Mouse (Mus musculus) neutrophil, adult 83 days (primary cell): ENCODE data around the gene Tnfrsf26. TPM values are rescaled to one million over a fixed set of nuclear protein-coding genes. Genes with fewer than 3 reads are reported as not detected.

Experiments used
- total RNA-seq, 2 experiments: library from RNA; stranded (reverse); gene quantifications; one replicate each; pipeline ENCODE4 v1.2.4; 2023

Gene Tnfrsf26
- 1 to 10 TPM; 7.9 to 8.3 TPM for total RNA-seq

DNA sequence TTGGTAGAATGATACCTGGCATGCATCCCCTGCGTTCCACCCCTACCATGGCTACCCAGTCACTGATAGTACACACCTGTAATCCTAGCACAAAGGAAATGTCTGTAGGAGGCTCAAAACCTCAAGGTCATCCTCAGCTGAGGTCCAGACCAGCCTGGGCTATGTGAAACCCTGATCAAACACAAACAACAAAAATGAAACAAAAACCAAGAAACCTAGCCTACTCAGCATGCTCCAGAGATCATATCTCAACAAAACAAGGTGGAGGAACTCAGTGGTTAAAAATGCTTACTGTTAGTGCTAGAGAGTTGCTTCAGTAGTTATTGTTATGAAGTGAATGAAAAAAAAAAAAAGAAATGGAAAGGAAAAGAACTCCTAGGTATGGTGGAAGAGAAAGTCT is at the start of gene Tnfrsf26:
Gene Tnfrsf26, minus strand, starts transcription at position 183 of the 400 bp plus-strand sequence.

DNA sequence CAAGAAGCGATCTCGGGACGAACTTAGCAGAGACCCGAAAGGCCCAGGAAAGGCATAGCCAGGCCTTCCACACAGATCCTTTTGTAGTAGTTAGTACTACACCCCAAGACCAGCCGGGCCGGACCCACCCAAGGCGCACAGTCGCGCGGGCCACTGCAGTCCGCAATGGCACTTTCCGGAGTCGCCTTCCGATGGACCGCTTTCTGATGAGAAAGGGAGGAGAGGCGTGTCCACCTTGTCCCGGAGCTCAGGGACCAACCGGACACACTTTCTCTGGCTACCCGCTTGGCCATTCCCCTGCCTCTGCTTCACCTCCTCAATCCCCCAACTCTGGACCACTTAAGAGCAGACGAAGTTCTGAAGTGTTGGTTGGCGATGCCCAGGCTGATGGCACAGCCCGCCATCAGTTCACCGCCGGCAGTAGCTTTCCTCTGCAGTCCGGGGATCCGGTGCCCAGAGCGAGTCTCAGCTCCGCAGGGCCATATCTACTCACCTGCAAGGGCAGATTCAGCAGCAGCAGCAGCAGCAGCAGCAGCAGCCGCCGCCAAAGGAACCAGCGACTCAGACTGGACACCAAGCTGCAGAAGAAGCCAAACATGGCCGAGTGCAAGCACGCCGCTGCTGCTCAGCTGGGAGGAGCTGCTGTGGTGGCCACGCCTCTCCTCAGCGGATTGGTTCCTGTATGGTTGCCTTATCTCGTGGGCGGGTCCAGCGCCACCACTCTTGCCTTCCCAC is 20.7 kb upstream of the Tnfrsf26 start, which contains the start of gene Tnfrsf22:
Gene Tnfrsf22, minus strand, starts transcription at position 628 of the 735 bp plus-strand sequence.

DNA sequence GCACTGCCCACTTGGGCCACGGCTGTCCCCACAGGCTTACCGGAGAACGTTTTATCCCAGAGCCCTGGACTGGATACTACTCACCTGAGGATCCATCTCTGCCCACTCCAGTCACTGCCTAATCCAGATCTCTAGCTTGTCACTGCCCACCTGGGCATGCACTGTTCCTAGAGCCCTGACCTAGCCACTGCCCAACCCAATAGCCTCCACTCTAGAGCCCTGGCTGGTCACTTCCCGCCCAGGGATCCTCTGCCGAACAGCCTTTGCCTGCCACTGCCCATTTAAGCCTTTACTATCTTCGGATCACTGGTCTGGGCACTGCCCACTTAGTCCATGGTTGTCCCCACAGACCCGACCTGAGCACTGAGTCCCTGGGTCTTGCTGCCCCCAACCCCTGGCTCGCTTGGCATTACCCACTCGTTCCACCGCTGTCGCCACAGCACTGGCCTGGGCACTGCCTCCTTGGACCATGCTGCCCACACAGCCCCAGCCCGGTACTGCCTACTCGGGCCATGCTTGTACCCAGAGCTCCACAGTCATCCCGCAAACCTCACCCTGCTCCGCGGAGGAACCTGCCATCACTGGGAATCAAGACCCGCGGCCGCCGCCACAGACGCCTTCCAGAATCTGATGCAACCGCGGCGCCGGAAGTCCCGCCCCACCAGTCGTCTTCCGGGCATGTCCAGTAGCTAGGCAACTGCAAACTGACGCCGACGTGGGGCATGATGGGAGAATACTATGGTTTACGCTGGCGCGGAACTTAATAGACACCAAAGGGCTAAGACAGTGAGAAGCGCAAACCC is 28.9 kb downstream of the Tnfrsf26 start, which contains the start of gene Cars:
Gene Cars, minus strand, starts transcription at position 663 of the 803 bp plus-strand sequence.

Other genes starting within 250 kb of the Tnfrsf26 start
- gene Cdkn1c, start 167.7 kb downstream of the Tnfrsf26 start, total RNA-seq, result under 1 TPM; 0.77 to 0.93 TPM
- gene Slc22a18, start 155.0 kb downstream of the Tnfrsf26 start, total RNA-seq, result under 1 TPM; 0.71 to 0.99 TPM
- gene Phlda2, start 125.6 kb downstream of the Tnfrsf26 start, total RNA-seq, result not detected
- gene Nap1l4, start 79.6 kb downstream of the Tnfrsf26 start, total RNA-seq, result 10 to 100 TPM; 84.0 to 92.4 TPM
- 10 to 100 TPM; 26.5 to 40.6 TPM for gene Cars, start 28.6 kb downstream of the Tnfrsf26 start, total RNA-seq
- gene Tnfrsf22, start 20.9 kb upstream of the Tnfrsf26 start, total RNA-seq, result 1 to 10 TPM; 1.7 to 2.3 TPM
- gene Tnfrsf23, start 57.1 kb upstream of the Tnfrsf26 start, total RNA-seq, result 1 to 10 TPM; 5.2 to 8.1 TPM
- 1 to 10 TPM in 1 of 2 experiments, under 1 TPM in 1; 0.92 to 1.2 TPM for gene Osbpl5, start 128.3 kb upstream of the Tnfrsf26 start, total RNA-seq
- gene Mrgprg, start 138.3 kb upstream of the Tnfrsf26 start, total RNA-seq, result not detected
- under 1 TPM in 1 of 2 experiments, not detected in 1; 0.11 TPM for gene Mrgpre, start 155.8 kb upstream of the Tnfrsf26 start, total RNA-seq
- gene Nadsyn1, start 194.1 kb upstream of the Tnfrsf26 start, total RNA-seq, result 1 to 10 TPM; 6.5 to 8.0 TPM
- 1 to 10 TPM; 6.3 to 6.9 TPM for gene Dhcr7, start 194.4 kb upstream of the Tnfrsf26 start, total RNA-seq
- gene Gm498, start 238.1 kb upstream of the Tnfrsf26 start, total RNA-seq, result not detected